Mouse (Mus musculus) hindbrain, embryonic 16.5 days (tissue): ENCODE results near the gene Fam227b. TPM values are rescaled to one million over a fixed set of nuclear protein-coding genes. Genes with fewer than 3 reads are reported as not detected.

Experiments used
- ATAC-seq: fragments of 200-750 bp; cut with Nextera tagmentation; 2 replicates; pipeline ENCODE4 v1.8.0; 2017; ENCODE audit warnings: moderate TSS enrichment, moderate library complexity
- H3K27ac ChIP-seq: fragments of 300-500 bp; sonication (generic); 2 replicates; pipeline ENCODE4 v1.5.1; 2014; ENCODE audit warnings: low read depth, mild to moderate bottlenecking, control low read depth, low read length, moderate library complexity
- H3K27me3 ChIP-seq: fragments of 300-500 bp; sonication (generic); replicated peaks from 2 replicates; pipeline ENCODE4 v1.6.1; 2014; ENCODE audit warnings: low read length; ENCODE audit not compliant: control insufficient read depth, insufficient read depth
- H3K36me3 ChIP-seq: fragments of 300-500 bp; sonication (generic); 2 replicates; pipeline ENCODE4 v1.6.1; 2014; ENCODE audit warnings: mild to moderate bottlenecking, low read length, moderate library complexity, mixed read lengths; ENCODE audit not compliant: control insufficient read depth, insufficient read depth
- H3K4me1 ChIP-seq: fragments of 300-500 bp; sonication (generic); 2 replicates; pipeline ENCODE4 v1.6.1; 2014; ENCODE audit warnings: low read depth, low read length; ENCODE audit not compliant: control insufficient read depth, insufficient read depth
- H3K4me2 ChIP-seq: fragments of 300-500 bp; sonication (generic); 2 replicates; pipeline ENCODE4 v1.6.1; 2014; ENCODE audit warnings: mild to moderate bottlenecking, low read length, control low read depth, moderate library complexity
- H3K4me3 ChIP-seq: fragments of 300-500 bp; sonication (generic); 2 replicates; pipeline ENCODE4 v1.5.1; 2014; ENCODE audit warnings: mild to moderate bottlenecking, low read length, control low read depth, moderate library complexity
- H3K9ac ChIP-seq: fragments of 300-500 bp; sonication (generic); 2 replicates; pipeline ENCODE4 v1.6.1; 2014; ENCODE audit warnings: low read depth, mild to moderate bottlenecking, control low read depth, low read length, moderate library complexity
- H3K9me3 ChIP-seq: fragments of 300-500 bp; sonication (generic); 2 replicates; pipeline ENCODE4 v1.6.1; 2014; ENCODE audit warnings: mild to moderate bottlenecking, low read length, moderate library complexity; ENCODE audit not compliant: control insufficient read depth
- WGBS: fragments of 180-500 bp; shearing (Covaris S2); extraction: QIAGEN DNeasy Blood & Tissue Kit; methylation state at CpG from one replicate; pipeline ENCODE4 v1.1.7; 2014; 5-methylcytosine and 5-hydroxymethylcytosine counted together
- polyA plus RNA-seq: library from polyadenylated mRNA; unstranded; fragments of >200 nt; fragmentation: Nextera tagmentation; extraction: Ambion mirVana; gene quantifications from 2 replicates; pipeline ENCODE4 v1.2.1, GENCODE M21; 2015

Fam227b gene
- polyA plus RNA-seq, 1 experiment from 2014 or later, result not detected

DNA sequence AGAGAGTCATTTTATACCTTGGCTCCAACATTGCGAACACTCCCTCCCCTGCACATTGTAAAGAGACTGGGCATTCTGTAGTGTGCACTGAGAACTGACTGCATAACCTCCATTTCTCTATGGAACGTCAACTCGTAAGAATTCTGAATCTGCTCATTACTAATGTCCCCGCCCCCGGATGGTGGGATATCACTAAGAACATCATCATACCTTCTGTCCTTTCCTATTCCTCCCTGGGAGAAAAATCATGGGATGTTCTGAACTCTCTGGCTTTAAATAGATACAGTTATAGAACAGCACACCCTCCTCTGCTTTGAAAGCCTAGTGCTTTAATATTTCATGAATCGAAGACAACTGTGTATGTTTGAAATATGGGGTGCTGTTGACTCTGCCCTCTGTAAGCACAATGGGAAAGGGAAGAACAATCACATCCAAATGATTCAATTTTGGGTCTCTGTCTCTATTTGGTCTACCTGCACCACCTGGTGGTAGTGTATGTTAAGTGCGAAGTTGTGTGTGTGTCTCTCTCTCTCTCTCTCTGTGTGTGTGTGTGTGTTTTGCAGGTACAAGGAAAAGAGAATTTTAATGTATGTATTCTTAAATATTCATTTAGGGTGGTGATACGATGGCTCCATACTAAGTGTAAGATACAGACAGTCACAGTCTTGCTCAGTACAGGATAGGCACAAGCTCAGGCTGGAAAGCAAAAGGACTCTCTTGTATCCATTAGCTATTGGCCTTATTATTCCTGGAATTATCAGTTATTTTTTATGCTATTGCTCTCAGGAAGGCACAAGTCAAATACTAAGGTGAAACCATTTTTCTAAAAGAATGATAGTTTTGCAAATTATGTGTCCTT is 118.5 kb downstream of the Fam227b start:
- ATAC-seq, result peak; percentile 61; the same call in 1 of the 2 replicates
- no peaks in the 10 kb centered on the region for H3K4me1 ChIP-seq
- no peaks in the 10 kb centered on the region for H3K27me3 ChIP-seq
- H3K9ac ChIP-seq, result no peak overlapping the region
- no peak overlapping the region for H3K27ac ChIP-seq
- no peak overlapping the region for H3K4me2 ChIP-seq
- no peak overlapping the region for H3K4me3 ChIP-seq
- H3K9me3 ChIP-seq, result no peaks in the 10 kb centered on the region
- no peaks in the 10 kb centered on the region for H3K36me3 ChIP-seq
- WGBS, result 82% methylated on average over 8 of the region's 8 CpGs

DNA sequence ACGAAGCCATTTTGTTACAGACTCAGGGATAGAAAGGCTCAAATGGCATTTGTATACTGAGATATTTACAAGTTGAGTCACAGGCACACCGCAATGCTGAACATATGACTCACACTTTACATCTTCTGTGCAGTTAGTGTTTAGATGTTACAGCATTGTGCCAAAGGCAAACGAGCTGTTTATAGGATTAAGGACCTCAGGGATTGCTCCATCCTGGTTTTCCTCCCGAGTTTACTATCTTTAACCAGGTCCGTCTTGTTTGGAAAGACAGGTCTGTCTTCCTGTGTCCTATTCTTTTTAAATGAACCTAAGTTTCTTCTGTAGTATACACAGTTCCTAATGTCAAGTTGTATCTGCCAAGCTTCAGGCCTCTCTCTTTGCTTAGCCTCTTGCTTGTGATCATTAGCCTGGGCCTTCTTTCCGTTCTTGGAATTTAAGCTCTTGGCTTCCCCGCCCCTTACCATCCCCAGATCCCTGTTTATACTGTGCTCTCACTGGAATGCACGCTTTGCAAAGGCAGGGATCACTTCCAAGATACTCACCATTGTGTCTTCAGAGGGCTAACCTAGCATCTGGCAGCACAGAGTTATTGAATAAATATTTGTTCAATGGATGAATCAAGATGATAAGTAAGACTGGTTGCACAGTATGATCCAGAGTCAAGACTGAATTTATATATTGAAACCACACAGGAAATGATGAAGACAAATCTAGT is 120.5 kb downstream of the Fam227b start:
- no peak overlapping the region for H3K4me3 ChIP-seq
- H3K4me2 ChIP-seq, result no peak overlapping the region
- H3K36me3 ChIP-seq, result no peaks in the 10 kb centered on the region
- no peaks in the 10 kb centered on the region for H3K27me3 ChIP-seq
- no peak overlapping the region for H3K27ac ChIP-seq
- no peak overlapping the region for H3K9ac ChIP-seq
- 74% methylated on average over 8 of the region's 8 CpGs for WGBS
- no peaks in the 10 kb centered on the region for H3K4me1 ChIP-seq
- H3K9me3 ChIP-seq, result no peaks in the 10 kb centered on the region
- no peak for ATAC-seq

DNA sequence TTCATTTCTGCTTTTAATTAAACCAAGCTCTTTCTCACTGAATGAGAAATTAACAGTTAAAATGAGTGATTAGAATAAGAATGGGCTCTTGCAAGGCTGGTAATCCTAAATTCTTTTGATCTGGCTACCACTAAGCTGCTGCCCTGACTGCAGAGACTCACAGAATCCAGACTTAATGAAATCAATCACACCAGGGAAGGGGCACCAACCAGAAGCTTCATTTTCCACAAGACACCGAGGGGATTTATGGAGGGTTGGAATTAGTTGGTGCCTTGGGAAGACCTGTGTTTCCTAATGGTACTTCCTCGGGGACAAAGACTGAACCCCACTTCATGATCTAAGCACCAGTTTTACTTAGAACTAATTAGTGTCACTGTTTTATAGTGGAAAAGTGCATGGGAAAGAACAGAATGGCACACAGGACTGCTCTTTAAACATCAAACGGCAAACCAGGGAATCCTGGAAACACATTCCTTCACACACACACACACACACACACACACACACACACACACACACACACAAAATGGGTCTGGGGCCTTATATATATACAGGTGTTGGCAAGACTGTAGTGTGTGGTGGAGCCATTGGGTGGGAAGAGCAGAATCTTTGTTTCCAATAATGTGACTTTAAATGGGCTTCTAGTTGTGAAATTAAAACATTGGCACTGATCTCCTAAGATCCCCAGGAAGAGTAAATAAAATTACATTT is 135.9 kb downstream of the Fam227b start:
- Histone ChIP-seq H3K4me3 (no peak overlapping the region), H3K9ac (no peak overlapping the region), H3K9me3 (no peaks in the 10 kb centered on the region), H3K4me2 (no peak overlapping the region), H3K27me3 (no peaks in the 10 kb centered on the region), H3K4me1 (no peaks in the 10 kb centered on the region), H3K27ac (no peak overlapping the region), H3K36me3 (no peaks in the 10 kb centered on the region)
- no peak for ATAC-seq
- WGBS, result 25% methylated on average over 3 of the region's 3 CpGs

DNA sequence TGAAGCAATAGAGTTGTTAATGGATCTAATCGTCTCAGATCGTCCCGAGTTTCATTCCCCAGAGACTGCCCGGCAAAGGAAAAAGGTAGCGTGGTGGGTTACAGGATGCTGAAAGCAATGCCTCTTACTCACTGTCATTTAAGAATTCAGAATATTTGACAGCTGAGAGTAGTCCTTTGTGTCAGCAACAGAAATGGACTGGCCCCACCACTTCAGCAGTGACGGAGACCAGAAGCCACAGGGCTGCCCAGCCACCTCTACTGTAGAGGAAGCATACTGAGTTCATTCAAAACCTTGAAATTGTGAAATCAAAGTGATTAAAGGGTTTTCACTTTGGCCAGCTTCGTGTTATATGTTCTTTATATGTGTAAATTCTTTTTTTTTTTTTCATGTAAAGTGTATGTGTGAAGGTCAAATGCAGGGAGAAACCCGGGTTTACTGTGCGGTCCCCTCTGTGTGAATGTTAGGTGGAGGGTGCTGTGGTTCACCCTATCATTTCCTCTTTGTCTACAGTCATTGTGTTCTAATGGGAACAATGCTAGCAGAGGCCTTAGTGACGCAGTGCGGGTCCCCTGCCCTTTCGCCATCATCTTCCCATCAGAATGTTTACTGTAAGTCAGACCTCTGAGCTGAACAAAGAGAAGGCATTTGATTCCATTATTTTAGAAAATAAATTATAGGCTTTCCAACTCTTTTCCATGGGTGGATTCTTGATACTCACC is 136.7 kb downstream of the Fam227b start:
- Histone ChIP-seq H3K4me1 (no peaks in the 10 kb centered on the region), H3K9me3 (no peaks in the 10 kb centered on the region), H3K27me3 (no peaks in the 10 kb centered on the region), H3K9ac (no peak overlapping the region), H3K4me2 (no peak overlapping the region), H3K36me3 (no peaks in the 10 kb centered on the region), H3K4me3 (no peak overlapping the region), H3K27ac (no peak overlapping the region)
- 37% methylated on average over 12 of the region's 12 CpGs for WGBS
- ATAC-seq, result no peak

DNA sequence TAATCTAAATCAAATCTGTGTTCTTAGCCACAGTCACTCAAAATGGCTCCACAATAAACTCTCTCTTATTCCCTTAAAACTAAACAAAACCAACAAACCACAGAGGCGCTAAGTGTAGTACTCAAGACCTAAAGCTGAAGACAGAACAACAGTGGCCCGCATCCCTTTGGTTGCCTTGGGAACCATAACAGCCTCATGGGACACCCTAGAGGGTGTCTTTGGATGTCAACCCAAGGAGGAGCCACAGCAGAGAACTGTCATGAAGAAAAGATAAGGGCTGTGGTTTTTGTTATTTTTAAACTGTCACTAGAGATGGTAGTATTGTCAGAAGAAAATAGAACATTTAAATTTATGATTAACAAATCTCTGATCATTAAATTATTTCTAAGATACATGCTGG is 145.1 kb downstream of the Fam227b start:
- H3K4me1 ChIP-seq, result no peaks in the 10 kb centered on the region
- no peak overlapping the region for H3K4me3 ChIP-seq
- no peak overlapping the region for H3K27ac ChIP-seq
- WGBS, result 59% methylated on average over 2 of the region's 2 CpGs
- H3K9me3 ChIP-seq, result no peaks in the 10 kb centered on the region
- H3K27me3 ChIP-seq, result no peaks in the 10 kb centered on the region
- no peaks in the 10 kb centered on the region for H3K36me3 ChIP-seq
- no peak for ATAC-seq
- H3K4me2 ChIP-seq, result no peak overlapping the region
- no peak overlapping the region for H3K9ac ChIP-seq

DNA sequence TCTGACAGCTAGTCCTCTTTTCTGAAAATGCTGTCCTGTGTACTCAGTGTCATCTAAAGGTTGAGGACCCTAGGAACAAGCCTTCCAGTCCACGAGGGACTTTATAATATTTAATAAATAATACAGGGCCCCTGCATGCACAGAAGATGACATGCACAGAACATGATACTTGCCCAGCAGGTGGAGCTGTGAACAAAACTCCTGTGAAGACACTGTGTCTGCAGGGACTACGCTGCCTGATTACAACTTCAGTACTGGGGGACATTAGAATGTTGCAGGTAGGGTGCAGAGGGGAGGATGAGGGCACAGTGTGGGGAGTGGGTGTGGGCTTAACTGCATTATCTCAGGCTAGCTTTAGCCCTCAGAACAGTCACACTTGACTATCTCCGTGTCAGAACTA is 145.7 kb downstream of the Fam227b start:
- no peaks in the 10 kb centered on the region for H3K4me1 ChIP-seq
- 40% methylated on average over 3 of the region's 3 CpGs for WGBS
- H3K27me3 ChIP-seq, result no peaks in the 10 kb centered on the region
- no peak overlapping the region for H3K4me3 ChIP-seq
- H3K9me3 ChIP-seq, result no peaks in the 10 kb centered on the region
- H3K9ac ChIP-seq, result no peak overlapping the region
- ATAC-seq, result peak; percentile 69
- no peak overlapping the region for H3K4me2 ChIP-seq
- H3K36me3 ChIP-seq, result no peaks in the 10 kb centered on the region
- H3K27ac ChIP-seq, result no peak overlapping the region

DNA sequence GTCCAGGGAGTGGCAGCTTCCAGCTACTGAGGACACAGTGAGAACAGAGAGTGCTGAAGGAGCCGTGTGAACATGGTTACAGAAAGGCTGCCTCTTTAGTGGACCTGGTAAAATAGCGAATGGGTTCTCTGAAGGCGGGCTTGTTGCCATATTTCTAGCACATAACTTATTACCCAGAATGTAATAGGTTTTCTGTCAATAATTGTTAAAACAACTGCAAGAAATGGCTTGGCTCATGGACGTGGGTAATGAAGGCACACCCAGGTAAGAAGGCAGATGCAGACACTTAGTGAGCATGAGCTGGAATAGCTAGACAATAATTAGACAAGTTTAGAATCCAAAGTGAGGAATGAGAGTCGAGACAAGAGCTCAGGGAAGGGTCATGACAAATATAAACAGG is 149.5 kb downstream of the Fam227b start:
- WGBS, result 80% methylated on average over 5 of the region's 5 CpGs
- H3K27ac ChIP-seq, result no peak overlapping the region
- H3K27me3 ChIP-seq, result no peaks in the 10 kb centered on the region
- H3K4me1 ChIP-seq, result no peaks in the 10 kb centered on the region
- no peak for ATAC-seq
- no peak overlapping the region for H3K9ac ChIP-seq
- H3K4me2 ChIP-seq, result no peak overlapping the region
- H3K4me3 ChIP-seq, result no peak overlapping the region
- H3K36me3 ChIP-seq, result no peaks in the 10 kb centered on the region
- no peaks in the 10 kb centered on the region for H3K9me3 ChIP-seq

DNA sequence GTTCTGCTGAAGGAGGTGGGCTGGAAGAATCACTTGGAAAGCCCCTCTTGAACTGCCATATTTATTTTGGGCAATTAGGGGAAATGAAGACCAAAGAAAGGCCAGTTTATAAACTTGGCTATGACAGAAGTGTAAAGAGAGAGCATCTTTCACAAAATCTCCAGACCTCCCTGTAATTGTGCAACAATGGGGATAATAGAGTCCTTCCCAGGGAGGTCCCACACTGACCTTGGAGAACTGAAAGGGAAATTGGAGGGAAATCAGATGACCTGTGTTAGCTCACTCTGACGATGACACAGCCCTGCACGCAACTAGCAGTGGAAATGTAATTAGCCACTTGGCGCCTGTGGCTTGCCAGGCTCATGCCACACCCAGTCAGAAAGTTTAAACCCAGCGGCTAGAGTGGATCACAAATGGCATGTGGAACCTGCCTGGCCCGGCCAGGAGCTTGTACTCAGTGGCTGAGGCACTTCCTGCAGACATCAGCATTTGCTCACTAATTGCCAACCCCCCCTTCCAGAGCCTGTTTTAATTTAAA is 175.9 kb downstream of the Fam227b start:
- Histone ChIP-seq H3K9me3 (no peaks in the 10 kb centered on the region), H3K9ac (no peak overlapping the region), H3K27ac (no peak overlapping the region), H3K4me2 (no peak overlapping the region), H3K4me1 (no peaks in the 10 kb centered on the region), H3K27me3 (no peaks in the 10 kb centered on the region), H3K36me3 (no peaks in the 10 kb centered on the region; the same call in 1 of the 2 replicates), H3K4me3 (no peak overlapping the region)
- no peak for ATAC-seq
- WGBS, result 76% methylated on average over 5 of the region's 5 CpGs
